Mouse (Mus musculus) liver, embryonic 15.5 days (tissue): ENCODE data around the gene Cdc42. TPM values are rescaled to one million over a fixed set of nuclear protein-coding genes. Genes with fewer than 3 reads are reported as not detected.

Source experiments
- ATAC-seq: fragments of 200-750 bp; cut with Nextera tagmentation; 2 replicates; pipeline ENCODE4 v1.8.0; 2017; ENCODE audit warnings: moderate number of reproducible peaks, mild to moderate bottlenecking, moderate library complexity; ENCODE audit not compliant: insufficient read depth
- H3K27ac ChIP-seq: fragments of 300-500 bp; sonication (generic); replicated peaks from 2 replicates; pipeline ENCODE4 v1.5.1; 2015; ENCODE audit warnings: mild to moderate bottlenecking, inconsistent platforms
- H3K27me3 ChIP-seq: fragments of 300-500 bp; sonication (generic); 2 replicates; pipeline ENCODE4 v1.6.1; 2015; ENCODE audit warnings: mild to moderate bottlenecking, inconsistent platforms
- H3K36me3 ChIP-seq: fragments of 300-500 bp; sonication (generic); replicated peaks from 2 replicates; pipeline ENCODE4 v1.6.1; 2015; ENCODE audit warnings: moderate library complexity, mild to moderate bottlenecking, inconsistent platforms
- H3K4me1 ChIP-seq: fragments of 300-500 bp; sonication (generic); replicated peaks from 2 replicates; pipeline ENCODE4 v1.6.1; 2015; ENCODE audit warnings: inconsistent platforms
- H3K4me2 ChIP-seq: fragments of 300-500 bp; sonication (generic); 2 replicates; pipeline ENCODE4 v1.6.1; 2015; ENCODE audit warnings: moderate library complexity, mild to moderate bottlenecking, inconsistent platforms
- H3K4me3 ChIP-seq: fragments of 300-500 bp; sonication (generic); replicated peaks from 2 replicates; pipeline ENCODE4 v1.5.1; 2015; ENCODE audit warnings: mild to moderate bottlenecking, inconsistent platforms
- H3K9ac ChIP-seq: fragments of 300-500 bp; sonication (generic); 2 replicates; pipeline ENCODE4 v1.6.1; 2015; ENCODE audit warnings: moderate library complexity, mild to moderate bottlenecking, inconsistent platforms
- H3K9me3 ChIP-seq: fragments of 300-500 bp; sonication (generic); replicated peaks from 2 replicates; pipeline ENCODE4 v1.6.1; 2016; ENCODE audit warnings: inconsistent platforms
- WGBS: fragments of 180-500 bp; shearing (Covaris S2); methylation state at CpG from one replicate; pipeline ENCODE4 v1.1.7; 2015; ENCODE audit warnings: mixed read lengths; ENCODE audit not compliant: insufficient replicate concordance; 5-methylcytosine and 5-hydroxymethylcytosine counted together
- polyA plus RNA-seq: library from polyadenylated mRNA; unstranded; fragments of >200 nt; fragmentation: Nextera tagmentation; extraction: Ambion mirVana; gene quantifications from 2 replicates; pipeline ENCODE4 v1.2.1, GENCODE M21; 2015

Gene Cdc42
- polyA plus RNA-seq, 1 experiment from 2014 or later = 249 TPM

GRCm38 (mm10) chr4:137294032-137294431 lies 63.5 kb downstream of the Cdc42 start:
- no peaks in the 10 kb centered on the region for H3K36me3 ChIP-seq
- no peaks in the 10 kb centered on the region for H3K4me1 ChIP-seq
- no peak overlapping the region for H3K9ac ChIP-seq
- H3K4me3 ChIP-seq = no peak overlapping the region
- no peaks in the 10 kb centered on the region for H3K9me3 ChIP-seq
- ATAC-seq = no peak
- 70% methylated on average over 7 of the region's 7 CpGs for WGBS
- H3K27ac ChIP-seq = no peak overlapping the region
- no peak overlapping the region for H3K4me2 ChIP-seq
- peaks cover 6% of the 10 kb centered on the region; the same call in 1 of the 2 replicates for H3K27me3 ChIP-seq

DNA sequence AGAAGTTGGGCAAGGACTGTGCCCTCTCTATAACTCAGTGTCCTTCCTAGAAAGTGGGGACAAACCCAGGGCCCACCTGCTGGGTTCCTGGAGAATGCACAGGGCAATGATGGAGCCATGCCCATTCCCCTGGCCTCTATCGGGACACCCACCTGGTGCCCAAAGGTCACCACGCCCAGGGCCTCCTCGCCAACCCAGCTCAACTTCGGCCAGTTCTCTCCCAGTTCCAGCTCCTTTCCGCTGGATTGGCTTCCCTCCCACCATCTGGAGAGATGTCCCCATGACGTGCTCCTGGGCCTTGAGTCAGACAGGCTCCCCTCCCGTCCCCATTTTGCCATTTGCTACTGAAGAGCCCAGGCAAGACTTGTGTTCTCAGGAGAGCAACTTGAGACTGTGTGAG lies 64.9 kb downstream of the Cdc42 start:
- H3K4me2 ChIP-seq = no peak overlapping the region
- no peak overlapping the region for H3K27ac ChIP-seq
- no peaks in the 10 kb centered on the region for H3K9me3 ChIP-seq
- no peak overlapping the region for H3K9ac ChIP-seq
- H3K4me1 ChIP-seq = no peaks in the 10 kb centered on the region
- H3K36me3 ChIP-seq = no peaks in the 10 kb centered on the region
- no peak overlapping the region for H3K4me3 ChIP-seq
- ATAC-seq = no peak
- H3K27me3 ChIP-seq = peaks cover 16% of the 10 kb centered on the region
- WGBS = 70% methylated on average over 7 of the region's 7 CpGs

DNA sequence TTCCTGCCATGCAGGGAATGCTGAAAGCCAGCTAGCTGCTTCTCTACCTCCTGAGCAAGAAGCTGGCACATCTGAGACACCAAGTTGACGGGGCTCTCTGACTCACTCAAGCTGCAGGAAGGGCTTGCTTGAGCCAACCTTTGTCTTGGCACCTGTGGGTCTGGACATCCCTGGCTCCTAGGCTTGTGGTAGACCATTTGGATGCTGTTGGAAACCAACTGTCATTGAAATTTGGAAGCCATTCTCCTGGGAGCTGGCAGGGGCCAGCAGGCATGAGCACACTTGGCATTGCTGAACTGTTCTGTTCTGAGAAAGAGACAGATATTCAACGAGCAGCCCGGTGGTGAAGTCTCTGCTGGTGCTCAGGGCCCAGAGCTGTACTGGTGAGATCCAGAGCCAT lies 67.3 kb downstream of the Cdc42 start:
- ATAC-seq = no peak
- Histone ChIP-seq H3K4me2 (no peak overlapping the region), H3K27me3 (peaks cover 32% of the 10 kb centered on the region)

GRCm38 (mm10) chr4:137289701-137290100 lies 67.8 kb downstream of the Cdc42 start:
- Histone ChIP-seq H3K4me2 (no peak overlapping the region), H3K4me1 (no peaks in the 10 kb centered on the region), H3K9ac (no peak overlapping the region), H3K27ac (no peak overlapping the region), H3K4me3 (no peak overlapping the region), H3K27me3 (peaks cover 35% of the 10 kb centered on the region), H3K36me3 (no peaks in the 10 kb centered on the region), H3K9me3 (no peaks in the 10 kb centered on the region)
- WGBS = 69% methylated on average over 6 of the region's 6 CpGs
- ATAC-seq = no peak

More for the DNA sequence above, 67.3 kb downstream of the Cdc42 start:
- no peak overlapping the region for H3K9ac ChIP-seq
- H3K9me3 ChIP-seq = no peaks in the 10 kb centered on the region
- H3K27ac ChIP-seq = no peak overlapping the region
- H3K36me3 ChIP-seq = no peaks in the 10 kb centered on the region
- WGBS = 55% methylated on average over 3 of the region's 3 CpGs
- H3K4me3 ChIP-seq = no peak overlapping the region
- H3K4me1 ChIP-seq = no peaks in the 10 kb centered on the region

GRCm38 (mm10) chr4:137287818-137288217 lies 69.7 kb downstream of the Cdc42 start:
- no peak overlapping the region for H3K4me2 ChIP-seq
- no peaks in the 10 kb centered on the region for H3K4me1 ChIP-seq
- WGBS = 2% methylated on average over 4 of the region's 4 CpGs
- H3K4me3 ChIP-seq = no peak overlapping the region
- ATAC-seq = no peak
- H3K27me3 ChIP-seq = peaks cover 54% of the 10 kb centered on the region
- no peak overlapping the region for H3K27ac ChIP-seq
- H3K9ac ChIP-seq = no peak overlapping the region
- no peaks in the 10 kb centered on the region for H3K9me3 ChIP-seq
- no peaks in the 10 kb centered on the region for H3K36me3 ChIP-seq

DNA sequence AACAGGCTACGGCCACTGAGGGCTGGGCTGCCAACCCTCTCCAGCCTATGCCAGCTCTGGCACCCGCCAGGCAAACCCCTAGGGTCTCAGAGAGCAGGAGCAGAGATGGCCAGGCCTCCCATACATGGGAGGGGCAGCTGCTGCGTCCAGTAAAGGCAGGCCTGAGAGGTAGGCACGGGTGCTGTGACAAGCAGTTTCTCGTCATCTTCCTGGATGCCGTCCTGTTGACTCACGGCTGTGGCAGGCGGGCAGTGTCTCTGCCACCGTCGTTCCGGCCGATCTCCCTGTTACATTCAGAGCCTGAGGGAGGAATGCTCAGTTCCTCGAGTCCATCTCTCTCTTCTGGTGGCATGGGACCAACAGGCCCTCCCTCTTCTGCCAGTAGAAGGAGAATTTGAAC lies 70.3 kb downstream of the Cdc42 start:
- 71% methylated on average over 13 of the region's 13 CpGs for WGBS
- peaks cover 55% of the 10 kb centered on the region for H3K27me3 ChIP-seq
- H3K36me3 ChIP-seq = no peaks in the 10 kb centered on the region
- no peak overlapping the region for H3K9ac ChIP-seq
- no peaks in the 10 kb centered on the region for H3K9me3 ChIP-seq
- ATAC-seq = no peak
- H3K4me3 ChIP-seq = no peak overlapping the region
- H3K4me1 ChIP-seq = no peaks in the 10 kb centered on the region
- no peak overlapping the region for H3K27ac ChIP-seq
- no peak overlapping the region for H3K4me2 ChIP-seq

- H3K4me1 ChIP-seq = no peaks in the 10 kb centered on the region
- no peaks in the 10 kb centered on the region for H3K36me3 ChIP-seq
- ATAC-seq = no peak
- no peaks in the 10 kb centered on the region for H3K9me3 ChIP-seq
- no peak overlapping the region for H3K4me2 ChIP-seq
- H3K27me3 ChIP-seq = peaks cover 60% of the 10 kb centered on the region
- H3K9ac ChIP-seq = no peak overlapping the region
- H3K27ac ChIP-seq = no peak overlapping the region
- H3K4me3 ChIP-seq = no peak overlapping the region
- WGBS = 45% methylated on average over 8 of the region's 8 CpGs
Observed at GRCm38 (mm10) chr4:137286662-137286953, 70.9 kb downstream of the Cdc42 start.

- Histone ChIP-seq H3K4me1 (no peaks in the 10 kb centered on the region), H3K27ac (no peak overlapping the region), H3K9ac (no peak overlapping the region), H3K27me3 (peaks cover 66% of the 10 kb centered on the region), H3K4me2 (no peak overlapping the region), H3K36me3 (no peaks in the 10 kb centered on the region), H3K4me3 (no peak overlapping the region), H3K9me3 (no peaks in the 10 kb centered on the region)
- 67% methylated on average over 15 of the region's 15 CpGs for WGBS
- no peak for ATAC-seq
Observed at GRCm38 (mm10) chr4:137285876-137286661, 71.5 kb downstream of the Cdc42 start.

DNA sequence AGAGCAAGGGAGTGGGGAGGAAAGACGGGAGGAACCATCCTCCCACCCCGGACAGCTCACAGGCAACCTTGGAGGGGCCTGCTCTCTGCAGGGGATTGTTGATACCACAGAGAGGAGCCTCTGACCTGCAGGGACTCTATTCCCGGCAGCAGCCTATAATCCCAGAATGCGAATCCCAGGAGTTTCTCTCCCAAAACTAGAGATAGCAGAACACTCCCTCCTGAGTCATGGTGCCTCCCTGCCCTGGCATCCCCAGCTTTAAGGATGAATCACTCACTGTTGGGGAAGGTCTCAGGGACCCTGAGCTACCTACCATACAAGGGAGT lies 74.2 kb downstream of the Cdc42 start:
- no peak overlapping the region for H3K9ac ChIP-seq
- H3K9me3 ChIP-seq = no peaks in the 10 kb centered on the region
- 18% methylated on average over 4 of the region's 4 CpGs for WGBS
- ATAC-seq = no peak
- H3K27ac ChIP-seq = no peak overlapping the region
- no peak overlapping the region for H3K4me2 ChIP-seq
- no peaks in the 10 kb centered on the region for H3K4me1 ChIP-seq
- peaks cover 90% of the 10 kb centered on the region for H3K27me3 ChIP-seq
- H3K4me3 ChIP-seq = no peak overlapping the region
- H3K36me3 ChIP-seq = no peaks in the 10 kb centered on the region

GRCm38 (mm10) chr4:137282584-137283406 lies 74.7 kb downstream of the Cdc42 start:
- H3K9me3 ChIP-seq = no peaks in the 10 kb centered on the region
- H3K27ac ChIP-seq = no peak overlapping the region
- H3K9ac ChIP-seq = no peak overlapping the region
- H3K4me3 ChIP-seq = no peak overlapping the region
- H3K4me1 ChIP-seq = peaks cover 4% of the 10 kb centered on the region; the same call in 1 of the 2 replicates
- no peak for ATAC-seq
- WGBS = 26% methylated on average over 17 of the region's 17 CpGs
- H3K4me2 ChIP-seq = no peak overlapping the region
- no peaks in the 10 kb centered on the region for H3K36me3 ChIP-seq
- H3K27me3 ChIP-seq = peaks cover 90% of the 10 kb centered on the region

DNA sequence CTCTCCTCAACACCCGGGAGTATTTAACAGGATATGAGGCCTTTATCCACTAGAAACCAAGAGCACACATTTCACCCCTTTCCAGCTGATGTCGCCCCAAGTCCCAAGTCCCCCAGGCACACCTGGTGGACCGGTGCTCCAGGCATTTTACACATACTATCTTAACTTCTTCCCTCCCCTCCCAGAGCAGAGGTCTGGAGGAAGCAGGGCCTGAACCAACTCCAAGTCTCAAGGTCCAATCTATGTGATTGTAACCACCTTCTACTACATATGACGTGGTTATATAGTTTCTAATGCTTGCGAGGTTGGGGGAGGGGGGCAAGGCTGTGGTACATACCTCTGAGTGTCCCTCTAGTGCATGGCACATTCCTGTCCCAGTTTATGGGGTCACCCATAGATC lies 75.4 kb downstream of the Cdc42 start:
- Histone ChIP-seq H3K36me3 (no peaks in the 10 kb centered on the region), H3K9ac (no peak overlapping the region), H3K4me3 (no peak overlapping the region), H3K4me2 (no peak overlapping the region), H3K9me3 (no peaks in the 10 kb centered on the region), H3K4me1 (peaks cover 8% of the 10 kb centered on the region; the same call in 1 of the 2 replicates), H3K27ac (no peak overlapping the region), H3K27me3 (peaks cover 90% of the 10 kb centered on the region)
- no peak for ATAC-seq
- WGBS = 66% methylated on average over 5 of the region's 5 CpGs
